10 mouse cellular contexts compared by ENCODE assay signal in the genomic region with DNA sequence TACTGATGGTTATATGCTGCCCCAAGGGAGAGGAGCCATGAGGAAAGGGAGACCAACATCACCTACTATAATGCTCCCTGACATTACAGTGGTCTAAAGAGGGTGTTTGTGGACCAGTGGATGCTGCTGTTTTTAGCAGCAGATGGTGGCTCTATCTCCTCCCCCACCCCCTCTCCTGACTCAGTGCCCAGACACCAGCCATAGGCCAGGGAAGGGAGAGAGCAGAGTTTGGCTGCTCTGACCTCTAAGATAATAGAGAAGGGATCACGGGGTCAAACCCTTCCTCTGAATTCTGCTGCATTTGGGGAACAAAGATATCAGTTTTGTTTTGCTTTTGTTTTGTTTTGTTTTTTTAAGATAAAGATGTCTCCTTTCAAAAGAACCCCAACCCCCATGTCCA. TPM values are rescaled to one million over a fixed set of nuclear protein-coding genes. Genes with fewer than 3 reads are reported as not detected.
DNase-seq lines count a peak whose midpoint lies in the region; ATAC-seq and TF ChIP-seq lines count a peak whose summit lies in the region.
"Had no signal": no experiment of that assay in that cellular context is flagged by ENCODE, and none has a peak within 500 bp of the region (broad histone marks: within the 10 kb centered on the region; RNA-seq: fewer than 3 reads in every experiment).

No protein-coding gene starts in this region.

- TF ChIP-seq EP300 in MEL (IDR thresholded peaks at IDR 0.05; ENCODE audit: low read depth in 1 of 2, low read length in 2 of 2): peak in 1 of 2 experiments; percentile 25; a peak in 1 of 4 replicates

- H3K36me3 ChIP-seq in kidney, postnatal 0 days (ENCODE audit: insufficient read depth, low read length): no peaks in the 10 kb centered on the region
- H3K36me3 ChIP-seq in MEL (ENCODE audit: control insufficient read depth in 1 of 2, insufficient read depth in 2 of 2, low read length in 2 of 2): peaks cover 0 to 11% of the 10 kb centered on the region in 2 experiments; a peak in 2 of 4 replicates
- H3K36me3 ChIP-seq in intestine, postnatal 0 days (ENCODE audit: control insufficient read depth, insufficient read depth): no peaks in the 10 kb centered on the region

- no peak for TF ChIP-seq RAD21 in MEL (IDR thresholded peaks at IDR 0.05; ENCODE audit: low read depth, low read length)

- no peak overlapping the region for H3K4me3 ChIP-seq in kidney, postnatal 0 days (replicated peaks; ENCODE audit: low read depth, low read length)
- no peak overlapping the region for H3K4me3 ChIP-seq in MEL (ENCODE audit: control insufficient read depth in 1 of 2, insufficient read depth in 1 of 2, low read depth in 2 of 2, low read length in 2 of 2)
- no peak overlapping the region for H3K4me3 ChIP-seq in intestine, postnatal 0 days (ENCODE audit: low read depth, low read length)

- peaks cover 45% of the 10 kb centered on the region for H3K4me1 ChIP-seq in kidney, postnatal 0 days (replicated peaks; ENCODE audit: insufficient read depth, low read length)
- H3K4me1 ChIP-seq in MEL (ENCODE audit: control insufficient read depth in 1 of 2, insufficient read depth in 2 of 2, low read length in 2 of 2): peaks cover 0 to 24% of the 10 kb centered on the region in 2 experiments; a peak in 2 of 4 replicates
- H3K4me1 ChIP-seq in intestine, postnatal 0 days (replicated peaks; ENCODE audit: control insufficient read depth, insufficient read depth, low read length): peaks cover 63% of the 10 kb centered on the region

- TF ChIP-seq CTCF in kidney, postnatal 0 days (IDR thresholded peaks at IDR 0.05; ENCODE audit: low read depth): no peak
- no peak for TF ChIP-seq CTCF in MEL (IDR thresholded peaks at IDR 0.05 in 2 of 3, conservative IDR thresholded peaks at IDR 0.05 in 1 of 3; ENCODE audit: control insufficient read depth in 1 of 3, insufficient read depth in 1 of 3, low read depth in 2 of 3, low read length in 3 of 3, poor library complexity in 1 of 3, severe bottlenecking in 1 of 3)
- TF ChIP-seq CTCF in intestine, postnatal 0 days (IDR thresholded peaks at IDR 0.05; ENCODE audit: low read depth): no peak

- H3K4me2 ChIP-seq in kidney, postnatal 0 days (ENCODE audit: low read length): no peak overlapping the region
- no peak overlapping the region for H3K4me2 ChIP-seq in intestine, postnatal 0 days (replicated peaks; ENCODE audit: low read depth)

- H3K27me3 ChIP-seq in kidney, postnatal 0 days (ENCODE audit: insufficient read depth, low read length): no peaks in the 10 kb centered on the region
- no peaks in the 10 kb centered on the region for H3K27me3 ChIP-seq in MEL (ENCODE audit: control insufficient read depth in 1 of 2, insufficient read depth in 2 of 2, low read length in 2 of 2)
- no peaks in the 10 kb centered on the region for H3K27me3 ChIP-seq in intestine, postnatal 0 days (replicated peaks; ENCODE audit: control insufficient read depth, insufficient read depth, low read length)
- H3K27me3 ChIP-seq: CH12.LX had no signal

- no peak overlapping the region for H3K9ac ChIP-seq in kidney, postnatal 0 days (ENCODE audit: low read depth, low read length)
- no peak overlapping the region for H3K9ac ChIP-seq in MEL (ENCODE audit: control insufficient read depth, low read depth, low read length, poor library complexity, severe bottlenecking)
- H3K9ac ChIP-seq in intestine, postnatal 0 days (ENCODE audit: low read depth, low read length): no peak overlapping the region

- no peaks in the 10 kb centered on the region for H3K79me2 ChIP-seq in MEL (ENCODE audit: control insufficient read depth, insufficient read depth, low read length, poor library complexity)

- H3K9me3 ChIP-seq in kidney, postnatal 0 days (replicated peaks; ENCODE audit: low read length): no peaks in the 10 kb centered on the region
- H3K9me3 ChIP-seq in MEL (replicated peaks; ENCODE audit: insufficient read depth, low read length): no peaks in the 10 kb centered on the region
- H3K9me3 ChIP-seq in intestine, postnatal 0 days (ENCODE audit: control insufficient read depth): no peaks in the 10 kb centered on the region

- DNase-seq in kidney, postnatal 0 days (ENCODE audit: low spot score): no peak
- no peak for DNase-seq in kidney, adult 9 months
- DNase-seq in MEL (ENCODE audit: low read depth, low spot score): peak; percentile 23
- peak; percentile 43 to 44 for DNase-seq in heart, adult 9 months (ENCODE audit: low spot score in 2 of 2)
- no peak for DNase-seq in gastrocnemius, adult 8-10 months (ENCODE audit: low spot score in 2 of 2)
- DNase-seq: cerebellum, postnatal 36 days; kidney, adult 18-20 months had no signal

- peak overlapping the region; percentile 47 for H3K27ac ChIP-seq in kidney, postnatal 0 days
- no peak overlapping the region for H3K27ac ChIP-seq in MEL (ENCODE audit: control insufficient read depth, low read depth, low read length)
- peak overlapping the region; percentile 57 for H3K27ac ChIP-seq in intestine, postnatal 0 days (ENCODE audit: low read depth, low read length)

- TF ChIP-seq POLR2A in MEL (IDR thresholded peaks at IDR 0.05; ENCODE audit: control insufficient read depth in 1 of 2, insufficient read depth in 1 of 2, low read depth in 1 of 2, low read length in 2 of 2, poor library complexity in 1 of 2): no peak

- WGBS in kidney, postnatal 0 days: 58% methylated on average over 1 of the region's 1 CpGs
- 57% methylated on average over 1 of the region's 1 CpGs for WGBS in intestine, postnatal 0 days

- no peak for ATAC-seq in kidney, postnatal 0 days (replicated peaks; ENCODE audit: low FRiP score, low read depth)
- no peak for ATAC-seq in intestine, postnatal 0 days
- ATAC-seq in erythroblast, adult 5-6 weeks (replicated peaks; ENCODE audit: low FRiP score, poor library complexity, severe bottlenecking): no peak

TF ChIP-seq in MEL, 35 proteins besides CTCF, POLR2A, EP300 and RAD21:
- TF ChIP-seq USF1 (IDR thresholded peaks at IDR 0.05; ENCODE audit: low read depth, low read length) (no peak), RCOR1 (IDR thresholded peaks at IDR 0.05; ENCODE audit: low read depth, low read length) (0 out of 2 replicates have a peak, but pooled peaks have one; percentile 7), MYB (IDR thresholded peaks at IDR 0.05; ENCODE audit: low read depth, low read length) (no peak), HCFC1 (IDR thresholded peaks at IDR 0.05; ENCODE audit: low read depth, low read length) (no peak), TCF12 (IDR thresholded peaks at IDR 0.05; ENCODE audit: low read depth, low read length) (0 out of 2 replicates have a peak, but pooled peaks have one; percentile 26), TAL1 (IDR thresholded peaks at IDR 0.05; ENCODE audit: low read length) (peak; percentile 9; the same call in 1 of the 2 replicates), NELFE (IDR thresholded peaks at IDR 0.05; ENCODE audit: low read depth, low read length) (no peak)

RNA-seq across cellular contexts. Expression of a gene that starts 30.5 kb away (rescaled TPM):
- 10.6 and 11.1 TPM in 2 replicates for polyA plus RNA-seq in kidney, postnatal 0 days (2015; fragmentation: Nextera tagmentation; extraction: Ambion mirVana)
- total RNA-seq in MEL (2012; rRNA removed): 0.23 and 0.33 TPM in 2 replicates
- under 1 TPM in 1 of 2 experiments, not detected in 1; 0.52 TPM for polyA plus RNA-seq in MEL (2012; ENCODE audit: insufficient read depth in 1 of 2, insufficient read length in 2 of 2, low read depth in 1 of 2, low replicate concordance in 2 of 2, missing spikeins in 1 of 2)
- polyA plus RNA-seq in intestine, postnatal 0 days (2015; fragmentation: Nextera tagmentation; extraction: Ambion mirVana): 4.6 and 5.9 TPM in 2 replicates
- 0.19 and 1.5 TPM in 2 replicates for total RNA-seq in erythroblast, adult 5-6 weeks (2015; ENCODE audit: low replicate concordance)
- total RNA-seq in erythroblast, adult 5-6 weeks (2017; ENCODE audit: low replicate concordance): 0.56 and 0.68 TPM in 2 replicates
- total RNA-seq in gastrocnemius, adult 8-10 months (2022): 1 to 10 TPM; 4.5 to 6.8 (median 4.9) TPM

Comparison
In these comparisons a context has a peak if more than half of its experiments do, and no peak if none do; other contexts are left out.
1. DNase-seq: peak in MEL (single experiment) and heart, adult 9 months (2 of 2); none in kidney, postnatal 0 days (single experiment), kidney, adult 9 months (single experiment) and gastrocnemius, adult 8-10 months (0 of 2).